Mouse (Mus musculus): ENCODE measurements around the gene Stfa1. TPM values are rescaled to one million over a fixed set of nuclear protein-coding genes. Genes with fewer than 3 reads are reported as not detected.
"Not testable (repeated sequence)": the region's sequence is repeated elsewhere in the genome, so short reads cannot be mapped to it uniquely, and the experiment has no call there.

The Stfa1 gene
- 0.39 and 0.62 TPM in 2 replicates for polyA plus RNA-seq (2015; fragmentation: Nextera tagmentation; extraction: Ambion mirVana)

GRCm38 (mm10) chr16:36276796-36277195 is at the start of gene Stfa1:
Gene Stfa1 (plus strand): TSS chr16:36276951.
- not testable (repeated sequence) for H3K4me1 ChIP-seq; H3K4me2 ChIP-seq; H3K36me3 ChIP-seq (ENCODE audit: poor library complexity, severe bottlenecking); H3K9me3 ChIP-seq (replicated peaks); H3K27me3 ChIP-seq; H3K9ac ChIP-seq; ATAC-seq; H3K4me3 ChIP-seq; H3K27ac ChIP-seq
- WGBS = 94% methylated on average over 4 of the region's 4 CpGs

GRCm38 (mm10) chr16:36260585-36260984 is 16.2 kb upstream of the Stfa1 start:
- H3K4me3 ChIP-seq; H3K4me2 ChIP-seq; H3K36me3 ChIP-seq (ENCODE audit: poor library complexity, severe bottlenecking); ATAC-seq; H3K9me3 ChIP-seq (replicated peaks); H3K9ac ChIP-seq; H3K27ac ChIP-seq; H3K4me1 ChIP-seq; H3K27me3 ChIP-seq: not testable (repeated sequence)

GRCm38 (mm10) chr16:36289140-36289539 is 12.4 kb downstream of the Stfa1 start:
- H3K4me3 ChIP-seq = no peak overlapping the region
- H3K4me2 ChIP-seq = no peak overlapping the region
- H3K36me3 ChIP-seq (ENCODE audit: poor library complexity, severe bottlenecking) = no peaks in the 10 kb centered on the region
- no peak for ATAC-seq
- no peaks in the 10 kb centered on the region for H3K4me1 ChIP-seq
- H3K27me3 ChIP-seq = no peaks in the 10 kb centered on the region
- no peaks in the 10 kb centered on the region for H3K9me3 ChIP-seq (replicated peaks)
- H3K9ac ChIP-seq = no peak overlapping the region
- WGBS = 92% methylated on average over 4 of the region's 4 CpGs
- no peak overlapping the region for H3K27ac ChIP-seq

- no peaks in the 10 kb centered on the region for H3K27me3 ChIP-seq
- no peaks in the 10 kb centered on the region for H3K4me1 ChIP-seq
- no peak overlapping the region for H3K9ac ChIP-seq
- H3K27ac ChIP-seq = no peak overlapping the region
- H3K36me3 ChIP-seq (ENCODE audit: poor library complexity, severe bottlenecking) = no peaks in the 10 kb centered on the region
- no peak for ATAC-seq
- H3K4me3 ChIP-seq = no peak overlapping the region
- no peak overlapping the region for H3K4me2 ChIP-seq
- WGBS = 88% methylated on average over 4 of the region's 4 CpGs
- no peaks in the 10 kb centered on the region for H3K9me3 ChIP-seq (replicated peaks)
These were observed 30.9 kb downstream of the Stfa1 start for GRCm38 (mm10) chr16:36307631-36308030.

- not testable (repeated sequence) for H3K9me3 ChIP-seq (replicated peaks); H3K36me3 ChIP-seq (ENCODE audit: poor library complexity, severe bottlenecking); H3K27me3 ChIP-seq; H3K4me1 ChIP-seq; H3K27ac ChIP-seq; H3K9ac ChIP-seq; H3K4me3 ChIP-seq; H3K4me2 ChIP-seq; ATAC-seq
- WGBS = 85% methylated on average over 6 of the region's 6 CpGs
These were observed 39.4 kb downstream of the Stfa1 start for GRCm38 (mm10) chr16:36316111-36316510.

- H3K4me2 ChIP-seq = no peak overlapping the region
- H3K27ac ChIP-seq = no peak overlapping the region
- H3K4me3 ChIP-seq = no peak overlapping the region
- no peak overlapping the region for H3K9ac ChIP-seq
- H3K9me3 ChIP-seq (replicated peaks) = no peaks in the 10 kb centered on the region
- H3K36me3 ChIP-seq (ENCODE audit: poor library complexity, severe bottlenecking) = no peaks in the 10 kb centered on the region
- no peaks in the 10 kb centered on the region for H3K27me3 ChIP-seq
- H3K4me1 ChIP-seq = no peaks in the 10 kb centered on the region
- ATAC-seq = no peak
These were observed 42.5 kb downstream of the Stfa1 start for GRCm38 (mm10) chr16:36319286-36319685.

- no peak within 1 kb of the TSS for H3K27ac ChIP-seq
- H3K4me1 ChIP-seq = no peaks in the 10 kb centered on the region
- no peak within 1 kb of the TSS for H3K9ac ChIP-seq
- no peaks in the 10 kb centered on the region for H3K36me3 ChIP-seq (ENCODE audit: poor library complexity, severe bottlenecking)
- ATAC-seq = no peak
- H3K9me3 ChIP-seq (replicated peaks) = no peaks in the 10 kb centered on the region
- no peak within 1 kb of the TSS for H3K4me2 ChIP-seq
- no peak within 1 kb of the TSS for H3K4me3 ChIP-seq
- 85% methylated on average over 3 of the region's 3 CpGs for WGBS
- H3K27me3 ChIP-seq = no peaks in the 10 kb centered on the region
These were observed 57.5 kb downstream of the Stfa1 start, which contains the start of gene BC117090 for GRCm38 (mm10) chr16:36334232-36334631. Gene BC117090 (minus strand): TSS chr16:36334332.

Other genes with a start within 250 kb of the Stfa1 start
- gene Wdr5b, start 235.8 kb upstream of the Stfa1 start, polyA plus RNA-seq (2015; fragmentation: Nextera tagmentation; extraction: Ambion mirVana) = 13.1 and 13.3 TPM in 2 replicates
- gene Fam162a, start 205.4 kb upstream of the Stfa1 start, polyA plus RNA-seq (2015; fragmentation: Nextera tagmentation; extraction: Ambion mirVana) = 237 and 242 TPM in 2 replicates
- gene Ccdc58, start 205.3 kb upstream of the Stfa1 start, polyA plus RNA-seq (2015; fragmentation: Nextera tagmentation; extraction: Ambion mirVana) = 53.9 and 59.7 TPM in 2 replicates
- gene Csta1, start 145.7 kb upstream of the Stfa1 start, polyA plus RNA-seq (2015; fragmentation: Nextera tagmentation; extraction: Ambion mirVana) = not detected in 2 replicates
- gene Stfa2l1, start 120.1 kb upstream of the Stfa1 start, polyA plus RNA-seq (2015; fragmentation: Nextera tagmentation; extraction: Ambion mirVana) = not detected in 2 replicates
- 0.32 and 0.53 TPM in 2 replicates for gene Gm5483, start 92.7 kb upstream of the Stfa1 start, polyA plus RNA-seq (2015; fragmentation: Nextera tagmentation; extraction: Ambion mirVana)
- gene Gm5416, start 66.5 kb upstream of the Stfa1 start, polyA plus RNA-seq (2015; fragmentation: Nextera tagmentation; extraction: Ambion mirVana) = not detected in 2 replicates
- gene 2010005H15Rik, start 55.5 kb upstream of the Stfa1 start, polyA plus RNA-seq (2015; fragmentation: Nextera tagmentation; extraction: Ambion mirVana) = not detected in 2 replicates
- not detected in 2 replicates for gene BC117090, start 57.4 kb downstream of the Stfa1 start, polyA plus RNA-seq (2015; fragmentation: Nextera tagmentation; extraction: Ambion mirVana)
- 0.63 TPM in 1 of 2 replicates, not detected in the other for gene BC100530, start 90.8 kb downstream of the Stfa1 start, polyA plus RNA-seq (2015; fragmentation: Nextera tagmentation; extraction: Ambion mirVana)
- not detected in 2 replicates for gene Stfa2, start 131.5 kb downstream of the Stfa1 start, polyA plus RNA-seq (2015; fragmentation: Nextera tagmentation; extraction: Ambion mirVana)
- gene Stfa3, start 178.4 kb downstream of the Stfa1 start, polyA plus RNA-seq (2015; fragmentation: Nextera tagmentation; extraction: Ambion mirVana) = not detected in 2 replicates

Measured in forebrain, embryonic 13.5 days (tissue).